Mouse (Mus musculus) myocyte (in vitro differentiated cells): ENCODE data around the gene Tecpr1. TPM values are rescaled to one million over a fixed set of nuclear protein-coding genes. Genes with fewer than 3 reads are reported as not detected.

Experiments used
- H3K27me3 ChIP-seq: one replicate; pipeline ENCODE4 v1.6.1; 2011; ENCODE audit not compliant: control insufficient read depth, insufficient read depth, insufficient read length
- H3K36me3 ChIP-seq: one replicate; pipeline ENCODE4 v1.6.1; 2011; ENCODE audit not compliant: control insufficient read depth, insufficient read depth
- H3K4me2 ChIP-seq: one replicate; pipeline ENCODE4 v1.6.1; 2011; ENCODE audit warnings: low read depth, control low read depth
- H3K4me3 ChIP-seq: one replicate; pipeline ENCODE4 v1.5.1; 2011; ENCODE audit warnings: mild to moderate bottlenecking, control low read depth, moderate library complexity
- H3K79me2 ChIP-seq: one replicate; pipeline ENCODE4 v1.6.1; 2011; ENCODE audit not compliant: control insufficient read depth, insufficient read depth
- H3ac ChIP-seq: one replicate; pipeline ENCODE4 v1.6.1; 2011; ENCODE audit not compliant: control insufficient read depth, insufficient read length
- CEBPB ChIP-seq: IDR thresholded peaks from 2 replicates; pipeline ENCODE4 v1.6.1; 2011; ENCODE audit warnings: mild to moderate bottlenecking, moderate library complexity; ENCODE audit not compliant: poor library complexity, insufficient read depth, severe bottlenecking
- E2F4 ChIP-seq: IDR thresholded peaks from one replicate; pipeline ENCODE4 v1.6.1; 2011; ENCODE audit warnings: mild to moderate bottlenecking, control low read depth, moderate library complexity; ENCODE audit not compliant: insufficient read depth
- MAX ChIP-seq: IDR thresholded peaks from one replicate; pipeline ENCODE4 v1.6.1; 2011; ENCODE audit warnings: low read depth, mild to moderate bottlenecking, control low read depth
- MYOD1 ChIP-seq, 3 experiments: IDR thresholded peaks; one replicate each; pipeline ENCODE4 v1.6.1; 2011; ENCODE audit warnings: control low read depth in 2 of 3, low read depth in 2 of 3, mild to moderate bottlenecking in 2 of 3, moderate library complexity in 1 of 3; ENCODE audit not compliant: insufficient read length in 2 of 3, control insufficient read depth in 1 of 3
- MYOG ChIP-seq, 3 experiments: IDR thresholded peaks; one replicate each; pipeline ENCODE4 v1.6.1; 2011; ENCODE audit warnings: control low read depth in 2 of 3, low read depth in 2 of 3, mild to moderate bottlenecking in 2 of 3; ENCODE audit not compliant: insufficient read length in 2 of 3, control insufficient read depth in 1 of 3, insufficient read depth in 1 of 3
- POLR2A ChIP-seq: IDR thresholded peaks from one replicate; pipeline ENCODE4 v1.6.1; 2011; ENCODE audit warnings: low read depth, mild to moderate bottlenecking, control low read depth, moderate library complexity; ENCODE audit not compliant: insufficient read length
- POLR2AphosphoS2 ChIP-seq: IDR thresholded peaks from one replicate; pipeline ENCODE4 v1.6.1; 2011; ENCODE audit warnings: low read depth, control low read depth; ENCODE audit not compliant: insufficient read length
- REST ChIP-seq: IDR thresholded peaks from one replicate; pipeline ENCODE4 v1.6.1; 2011; ENCODE audit warnings: mild to moderate bottlenecking, control low read depth, moderate library complexity; ENCODE audit not compliant: insufficient read depth, insufficient read length
- SRF ChIP-seq: IDR thresholded peaks from one replicate; pipeline ENCODE4 v1.6.1; 2011; ENCODE audit warnings: low read depth; ENCODE audit not compliant: control insufficient read depth, insufficient read length
- TCF12 ChIP-seq: IDR thresholded peaks from one replicate; pipeline ENCODE4 v1.6.1; 2011; ENCODE audit warnings: mild to moderate bottlenecking, control low read depth; ENCODE audit not compliant: poor library complexity, insufficient read depth, severe bottlenecking
- TCF3 ChIP-seq: IDR thresholded peaks from one replicate; pipeline ENCODE4 v1.6.1; 2011; ENCODE audit warnings: low read depth, control low read depth; ENCODE audit not compliant: insufficient read length
- USF1 ChIP-seq: IDR thresholded peaks from one replicate; pipeline ENCODE4 v1.6.1; 2011; ENCODE audit warnings: low read depth, mild to moderate bottlenecking, control low read depth, moderate library complexity
- polyA plus RNA-seq: library from polyadenylated mRNA; unstranded; fragments of >200 nt; fragmentation: generic; extraction: Trizol; gene quantifications from one replicate; pipeline ENCODE4 v1.2.1, GENCODE M21; 2012; ENCODE audit warnings: missing spikeins

Tecpr1 gene
- polyA plus RNA-seq, 1 experiment, result 19.2 TPM

DNA sequence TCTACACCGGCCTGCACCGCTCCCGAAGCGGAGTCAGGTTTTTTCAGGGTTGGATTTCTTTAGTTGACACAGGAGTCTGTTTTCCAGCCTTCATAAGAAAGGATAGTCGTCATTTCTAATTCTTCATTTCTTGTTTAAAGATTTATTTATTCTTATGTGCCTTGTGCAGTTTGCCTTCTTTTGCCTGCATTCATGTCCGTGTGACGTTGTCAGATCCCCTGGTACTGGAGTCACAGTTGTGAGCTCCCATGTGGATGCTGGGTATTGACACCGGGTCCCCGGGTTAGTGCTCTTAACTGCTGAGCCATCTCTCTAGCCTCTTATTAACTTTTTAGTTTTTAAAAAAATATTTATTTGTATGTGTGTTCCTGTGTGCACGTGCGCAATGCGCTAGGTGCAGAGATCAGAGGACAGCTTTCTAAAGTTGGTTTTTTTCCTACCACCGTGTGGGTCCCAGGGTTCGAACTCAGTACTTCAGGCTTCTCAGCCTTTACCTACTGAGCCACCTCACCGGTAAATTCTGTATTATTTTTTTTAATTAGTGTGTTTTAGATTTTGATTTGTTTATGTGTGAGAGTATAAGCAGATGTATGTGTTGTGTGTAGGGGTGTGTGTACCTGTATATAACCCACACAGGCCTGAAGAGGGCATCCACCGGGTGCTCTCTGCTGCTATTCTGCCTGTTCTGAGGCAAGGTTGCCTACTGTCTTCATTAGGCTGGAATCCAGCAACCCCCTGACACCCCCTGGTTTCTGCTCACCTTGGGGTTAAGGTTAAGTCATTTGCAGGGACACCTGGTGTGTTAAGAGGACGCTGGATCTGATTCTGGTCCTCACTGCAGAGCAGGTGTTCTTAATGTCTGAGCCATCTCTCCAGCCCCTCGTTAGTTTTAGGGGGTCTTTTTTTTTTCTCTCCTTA lies 743 bp upstream of the Tecpr1 start:
- Histone ChIP-seq H3K4me2 (peak overlapping the region; percentile 71), H3K79me2 (no peaks in the 10 kb centered on the region), H3K27me3 (no peaks in the 10 kb centered on the region), H3K36me3 (no peaks in the 10 kb centered on the region), H3ac (peak overlapping the region; percentile 69), H3K4me3 (peak overlapping the region; percentile 66)
- no peak for TF ChIP-seq MAX
- no peak for TF ChIP-seq POLR2AphosphoS2
- TF ChIP-seq TCF3, result no peak
- TF ChIP-seq SRF, result no peak
- no peak for TF ChIP-seq MYOG (IDR thresholded peaks at IDR 0.05; ENCODE audit: control insufficient read depth in 1 of 3, insufficient read depth in 1 of 3, insufficient read length in 2 of 3, low read depth in 2 of 3)
- no peak for TF ChIP-seq TCF12
- TF ChIP-seq USF1, result no peak
- no peak for TF ChIP-seq MYOD1 (IDR thresholded peaks at IDR 0.05; ENCODE audit: control insufficient read depth in 1 of 3, insufficient read length in 2 of 3, low read depth in 2 of 3)
- TF ChIP-seq E2F4, result no peak

DNA sequence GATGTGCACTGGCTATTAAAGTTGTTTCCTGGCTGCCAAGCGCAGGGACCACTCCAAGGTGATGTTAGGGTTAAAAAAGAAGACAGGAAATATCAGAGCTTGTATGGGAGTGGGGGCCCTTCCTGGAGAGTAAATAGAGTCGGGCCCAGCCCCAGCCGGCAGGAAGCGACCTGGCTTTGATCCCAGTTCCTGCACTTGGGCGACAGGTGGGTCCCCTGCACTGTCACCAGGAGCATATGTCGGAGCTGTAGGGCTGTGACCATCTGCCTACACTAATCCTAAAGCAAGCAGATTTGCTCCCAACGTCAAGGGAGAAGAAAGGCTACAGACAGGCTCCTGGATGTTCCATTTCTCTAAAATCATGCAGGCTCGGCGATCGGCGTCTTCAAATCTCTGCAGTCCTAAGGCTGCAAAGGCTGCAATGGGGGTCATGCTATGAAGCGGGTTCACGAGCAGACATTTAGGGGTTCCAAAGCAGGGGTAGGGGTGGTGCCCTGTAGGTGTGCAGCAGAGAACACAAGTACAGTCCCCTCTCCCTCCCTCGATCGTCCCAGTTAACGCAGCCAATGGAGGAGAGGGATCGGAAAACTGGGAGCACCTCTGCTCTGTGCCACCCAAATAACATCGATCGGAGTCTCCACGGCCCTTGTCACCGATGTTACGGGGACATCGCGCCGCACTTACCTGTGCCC lies 458 bp downstream of the Tecpr1 start:
- no peaks in the 10 kb centered on the region for H3K79me2 ChIP-seq
- H3K27me3 ChIP-seq, result no peaks in the 10 kb centered on the region
- peak overlapping the region; percentile 71 for H3K4me2 ChIP-seq
- peak in 1 of 3 experiments; percentile 55 for TF ChIP-seq MYOG (IDR thresholded peaks at IDR 0.05; ENCODE audit: control insufficient read depth in 1 of 3, insufficient read depth in 1 of 3, insufficient read length in 2 of 3, low read depth in 2 of 3)
- no peak for TF ChIP-seq POLR2A
- peak in 2 of 3 experiments; percentile 36 to 55 for TF ChIP-seq MYOD1 (IDR thresholded peaks at IDR 0.05; ENCODE audit: control insufficient read depth in 1 of 3, insufficient read length in 2 of 3, low read depth in 2 of 3)
- H3K36me3 ChIP-seq, result no peaks in the 10 kb centered on the region
- peak overlapping the region; percentile 66 for H3K4me3 ChIP-seq
- peak overlapping the region; percentile 69 for H3ac ChIP-seq

DNA sequence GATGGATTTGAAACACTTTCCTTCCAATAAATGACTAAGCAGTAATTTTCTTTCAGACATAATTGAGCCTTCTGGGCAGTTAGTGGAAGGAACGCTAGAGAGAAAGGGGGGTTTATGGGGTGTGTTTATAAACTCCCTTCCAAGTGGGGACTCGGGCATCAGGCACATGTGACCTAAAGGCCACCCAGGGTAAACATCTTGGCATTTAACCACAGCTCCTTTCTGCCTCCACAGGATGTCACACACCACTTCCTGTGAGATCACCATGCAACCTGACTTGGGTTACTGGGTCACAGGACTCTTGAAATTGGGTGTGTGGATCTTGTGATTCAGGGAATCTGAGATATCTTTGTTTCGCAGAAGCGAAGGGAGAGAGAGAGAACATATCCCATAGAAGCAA lies 2.1 kb downstream of the Tecpr1 start:
- Histone ChIP-seq H3K36me3 (no peaks in the 10 kb centered on the region), H3K79me2 (no peaks in the 10 kb centered on the region), H3K4me2 (peak overlapping the region; percentile 8), H3K27me3 (no peaks in the 10 kb centered on the region), H3K4me3 (no peak overlapping the region), H3ac (no peak overlapping the region)
- TF ChIP-seq MYOG (IDR thresholded peaks at IDR 0.05; ENCODE audit: control insufficient read depth in 1 of 3, insufficient read depth in 1 of 3, insufficient read length in 2 of 3, low read depth in 2 of 3) (no peak), USF1 (peak; percentile 21), CEBPB (no peak), POLR2A (no peak), SRF (no peak), MAX (no peak)

DNA sequence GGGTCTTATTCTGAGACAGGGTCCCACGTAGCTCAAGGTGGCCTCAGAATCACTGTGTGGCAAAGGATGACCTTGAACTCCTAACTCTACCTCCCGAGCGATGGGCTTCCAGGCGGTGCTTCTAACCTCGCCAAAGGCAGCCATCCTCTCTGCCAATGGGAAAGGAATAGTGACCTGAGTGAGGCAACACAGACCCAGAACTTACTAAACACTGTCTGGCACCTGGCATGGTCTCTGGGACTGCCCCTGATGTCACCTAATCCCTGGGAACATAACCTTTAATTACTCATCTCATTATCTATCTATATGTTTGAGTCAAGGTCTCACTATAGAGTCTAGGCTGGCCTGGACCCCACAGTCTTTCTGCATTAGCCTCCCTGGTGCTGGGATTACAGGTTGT lies 3.5 kb downstream of the Tecpr1 start:
- H3K36me3 ChIP-seq, result no peaks in the 10 kb centered on the region
- no peaks in the 10 kb centered on the region for H3K79me2 ChIP-seq
- H3ac ChIP-seq, result no peak overlapping the region
- no peak overlapping the region for H3K4me2 ChIP-seq
- TF ChIP-seq REST (no peak), MAX (no peak), TCF12 (no peak), POLR2AphosphoS2 (no peak), SRF (no peak), CEBPB (no peak), MYOD1 (IDR thresholded peaks at IDR 0.05; ENCODE audit: control insufficient read depth in 1 of 3, insufficient read length in 2 of 3, low read depth in 2 of 3) (no peak), E2F4 (no peak), USF1 (no peak), POLR2A (no peak), MYOG (IDR thresholded peaks at IDR 0.05; ENCODE audit: control insufficient read depth in 1 of 3, insufficient read depth in 1 of 3, insufficient read length in 2 of 3, low read depth in 2 of 3) (no peak), TCF3 (no peak)
- H3K27me3 ChIP-seq, result no peaks in the 10 kb centered on the region
- no peak overlapping the region for H3K4me3 ChIP-seq

DNA sequence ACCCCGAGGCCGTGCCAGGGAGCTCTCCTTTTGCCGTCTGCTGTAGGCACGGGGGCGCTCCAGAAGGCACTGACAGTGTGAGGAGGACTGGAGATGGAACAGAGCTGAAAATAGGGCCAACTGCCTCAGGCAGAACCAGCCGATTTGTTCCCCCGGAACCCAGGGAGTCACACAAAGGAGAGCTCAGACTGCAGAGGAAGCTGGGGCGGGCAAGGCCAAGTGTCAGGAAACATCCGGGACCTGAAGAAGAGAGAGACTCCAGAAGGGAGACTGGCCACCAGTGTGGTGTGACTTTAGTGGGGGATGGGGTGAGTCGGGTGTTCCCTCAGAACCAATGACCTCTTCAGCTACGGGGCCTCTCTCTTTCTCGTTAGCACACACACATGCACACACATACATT lies 4.1 kb downstream of the Tecpr1 start:
- no peaks in the 10 kb centered on the region for H3K79me2 ChIP-seq
- H3K4me2 ChIP-seq, result no peak overlapping the region
- no peaks in the 10 kb centered on the region for H3K36me3 ChIP-seq
- no peaks in the 10 kb centered on the region for H3K27me3 ChIP-seq
- TF ChIP-seq CEBPB (no peak), REST (no peak), USF1 (no peak), POLR2A (no peak), MYOG (IDR thresholded peaks at IDR 0.05; ENCODE audit: control insufficient read depth in 1 of 3, insufficient read depth in 1 of 3, insufficient read length in 2 of 3, low read depth in 2 of 3) (no peak), MAX (no peak), POLR2AphosphoS2 (no peak), E2F4 (no peak), SRF (no peak), TCF12 (no peak)
- no peak overlapping the region for H3K4me3 ChIP-seq
- H3ac ChIP-seq, result no peak overlapping the region
